Mouse (Mus musculus) kidney, adult 8-10 months (tissue): ENCODE data around the gene Pex11b.
A peak's percentile ranks its signal among the peaks of the same experiment; 100 is the strongest.
"Not testable (repeated sequence)": the region's sequence is repeated elsewhere in the genome, so short reads cannot be mapped to it uniquely, and the experiment has no call there.

ENCODE experiments used
- DNase-seq, 2 experiments: peaks; one replicate each; pipeline ENCODE4 v3.0.0; 2022

The Pex11b gene

DNA sequence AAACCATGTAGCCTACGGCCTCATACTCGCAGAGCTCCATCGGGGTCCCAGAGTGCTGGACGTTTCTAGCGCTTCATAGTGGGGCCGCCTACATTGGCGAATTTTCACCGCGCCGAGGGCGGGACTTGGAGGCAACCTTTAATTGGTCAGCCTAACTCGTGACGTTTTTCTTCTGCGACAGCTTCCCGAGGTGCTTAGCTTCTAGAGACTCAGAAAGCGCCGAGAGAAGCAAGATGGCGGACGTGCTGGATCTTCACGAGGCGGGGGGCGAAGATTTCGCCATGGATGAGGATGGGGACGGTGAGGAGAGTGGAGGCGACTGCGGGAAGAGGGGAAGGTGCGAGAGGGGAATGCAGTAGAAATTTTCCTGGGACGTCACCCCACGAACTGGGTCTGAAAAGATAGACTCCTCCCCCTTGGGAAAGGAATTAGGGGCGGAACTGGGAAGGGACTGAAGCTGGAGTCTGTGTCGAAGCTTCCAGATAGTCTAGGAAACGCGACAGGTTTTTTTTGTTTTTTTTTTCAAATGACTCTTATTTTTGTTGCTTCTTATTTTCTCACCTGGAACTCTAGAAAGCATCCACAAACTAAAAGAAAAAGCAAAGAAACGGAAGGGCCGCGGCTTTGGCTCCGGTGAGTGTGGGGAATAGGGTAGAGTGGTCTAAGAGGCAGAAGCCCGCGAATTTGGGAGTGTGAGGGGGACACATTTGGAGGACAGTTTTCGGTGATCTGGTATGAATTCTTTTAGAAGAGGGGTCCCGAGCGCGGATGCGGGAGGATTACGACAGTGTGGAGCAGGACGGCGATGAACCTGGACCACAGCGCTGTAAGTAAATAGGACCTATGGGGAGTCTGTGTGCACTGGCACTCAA, 5.2 kb upstream of the Pex11b start, which contains the start of gene Rbm8a:
Rbm8a (plus strand) TSS at position 205 of the 872 bp plus-strand sequence.
- DNase-seq: peak; percentile 96 to 98

DNA sequence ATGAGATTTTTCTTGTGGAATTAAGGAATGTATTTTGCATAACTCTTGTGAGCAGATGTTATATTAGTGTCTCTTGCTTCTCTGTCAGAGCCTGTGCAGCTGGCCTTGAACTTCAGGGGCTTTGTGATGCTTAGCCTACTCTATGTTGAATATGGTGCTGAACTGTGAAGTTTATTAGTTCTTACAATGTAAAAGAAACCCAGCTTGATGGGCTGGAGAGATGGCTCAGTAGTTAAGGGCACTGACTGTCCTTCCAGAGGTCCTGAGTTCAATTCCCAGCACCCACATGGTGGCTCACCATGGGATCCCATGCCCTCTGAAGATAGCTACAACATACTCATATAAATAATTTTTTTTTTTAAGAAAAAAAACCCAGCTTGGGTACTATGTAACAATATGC, 3.1 kb upstream of the Pex11b start:
- DNase-seq: no peak

DNA sequence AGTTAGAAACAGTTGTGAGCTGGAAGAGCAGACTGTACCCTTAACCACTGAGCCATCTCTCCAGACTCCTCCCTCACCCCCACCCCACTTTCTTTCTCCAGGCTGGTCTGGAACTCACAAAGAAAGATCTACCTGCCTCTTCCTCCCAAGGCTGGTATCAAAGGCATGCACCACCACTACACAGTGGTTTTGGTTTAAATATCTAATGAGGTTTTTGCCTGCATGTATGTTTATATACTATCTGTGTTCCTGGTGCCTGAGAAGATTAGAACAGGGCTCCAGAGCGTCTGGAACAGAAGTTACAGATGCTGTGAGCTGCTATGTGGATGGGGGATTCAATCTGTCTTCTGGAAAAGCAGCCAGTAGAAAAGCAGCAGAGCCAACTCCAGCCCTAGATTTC, 1.2 kb upstream of the Pex11b start:
- no peak for DNase-seq

DNA sequence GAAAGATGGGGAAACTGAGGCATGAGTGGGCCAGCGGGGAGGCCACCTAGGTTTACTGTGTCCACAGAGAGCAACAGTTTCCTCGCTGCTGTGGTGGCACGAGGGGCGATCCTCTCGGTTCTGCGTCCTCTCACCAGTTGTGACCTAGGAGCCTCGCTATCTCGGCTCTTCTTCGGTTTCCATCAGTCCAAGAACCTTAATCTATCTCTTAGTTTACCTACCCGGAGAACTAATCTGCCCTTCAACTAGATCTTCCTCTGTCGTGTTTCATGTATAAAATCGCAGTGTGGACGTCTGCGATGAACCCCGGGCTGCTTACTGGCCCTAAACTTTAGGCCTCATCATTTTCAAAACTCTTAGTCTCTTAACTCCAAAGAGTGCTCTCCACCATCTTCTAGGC, 730 bp downstream of the Pex11b start:
- DNase-seq: no peak

DNA sequence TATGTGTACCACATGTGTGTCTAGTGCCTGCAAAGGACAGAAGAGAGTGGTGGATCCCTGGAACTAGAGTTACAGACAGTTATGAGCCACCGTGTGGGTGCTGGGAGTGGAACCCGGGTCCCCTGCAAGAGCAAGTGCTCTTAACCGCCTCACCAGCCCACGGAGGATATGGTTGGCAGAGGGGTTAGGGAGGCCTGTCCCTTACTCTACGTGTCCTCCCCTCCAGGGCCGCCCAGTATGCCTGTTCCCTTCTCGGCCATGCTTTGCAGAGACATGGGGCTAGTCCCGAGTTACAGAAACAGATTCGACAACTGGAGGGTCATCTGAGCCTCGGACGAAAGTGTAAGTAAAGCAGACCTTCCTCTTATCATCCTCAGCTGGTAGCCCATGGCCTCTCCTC, 1.3 kb downstream of the Pex11b start:
- no peak for DNase-seq

DNA sequence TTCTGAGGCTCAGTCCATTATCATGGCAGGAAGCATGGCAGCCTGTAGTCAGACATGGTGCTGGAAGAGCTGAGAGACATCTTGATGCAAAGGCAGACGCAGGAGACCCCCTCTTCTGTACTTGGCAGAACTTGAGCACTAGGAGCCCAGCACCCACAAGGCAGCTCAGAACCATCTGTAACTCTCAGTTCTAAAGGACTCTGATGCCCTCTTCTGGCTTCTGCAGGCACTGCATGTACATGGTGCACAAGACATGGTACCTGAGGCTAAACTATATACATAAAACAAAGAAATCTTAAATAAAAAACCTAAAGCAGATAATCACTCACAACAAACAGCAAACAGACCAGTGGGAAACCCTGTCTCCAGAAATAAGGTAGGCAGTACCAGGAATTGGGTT, 4.0 kb downstream of the Pex11b start:
- peak; percentile 31 to 81 for DNase-seq

DNA sequence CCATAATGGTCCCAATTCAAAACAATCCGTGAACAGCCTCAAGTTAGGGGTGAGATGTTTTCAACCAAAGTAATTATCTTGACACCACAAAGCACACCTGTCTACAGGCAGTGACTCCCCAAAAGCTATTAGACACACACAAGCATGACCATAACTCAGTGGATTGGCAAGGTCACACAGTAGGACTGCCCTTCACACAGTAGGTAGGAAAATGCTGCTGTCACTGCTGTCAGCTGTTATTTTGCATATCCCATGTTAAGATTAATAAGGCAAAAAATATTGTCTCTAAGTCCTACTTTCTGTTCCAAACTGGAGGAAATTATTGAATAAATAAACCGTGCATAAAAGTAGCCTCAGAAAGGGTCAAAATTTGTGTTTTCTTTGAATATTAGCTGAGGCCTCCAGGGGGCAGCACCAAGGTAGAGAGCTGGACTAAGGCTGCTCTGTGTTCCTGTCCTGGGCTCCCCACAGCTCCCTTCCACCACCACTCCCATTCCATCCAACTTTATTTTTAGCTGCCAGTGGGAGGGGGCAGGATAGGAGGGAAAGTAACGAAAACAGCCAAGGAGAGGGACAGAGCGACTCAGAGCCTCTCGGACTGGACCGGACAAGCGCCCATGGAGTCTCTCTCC, 10.0 kb downstream of the Pex11b start, which contains the start of gene Itga10:
Itga10 (plus strand) TSS at position 567 of the 632 bp plus-strand sequence.
- DNase-seq: peak in 1 of 2 experiments; percentile 48

DNA sequence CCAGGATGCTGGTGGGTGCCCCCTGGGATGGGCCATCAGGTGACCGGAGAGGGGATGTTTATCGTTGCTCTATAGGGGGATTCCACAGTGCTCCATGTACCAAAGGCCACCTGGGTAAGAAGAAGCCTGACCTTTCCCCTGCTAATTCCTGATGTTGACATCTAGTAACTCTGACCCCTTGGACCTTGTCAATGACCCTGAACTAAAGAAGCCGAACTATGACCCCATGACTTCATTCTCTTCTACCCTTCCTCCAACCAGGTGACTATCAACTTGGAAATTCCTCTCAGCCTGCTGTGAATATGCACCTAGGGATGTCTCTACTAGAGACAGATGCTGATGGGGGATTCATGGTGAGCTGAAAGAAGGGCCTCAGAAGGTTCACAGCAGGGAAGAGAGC, 12.2 kb downstream of the Pex11b start:
- no peak for DNase-seq

DNA sequence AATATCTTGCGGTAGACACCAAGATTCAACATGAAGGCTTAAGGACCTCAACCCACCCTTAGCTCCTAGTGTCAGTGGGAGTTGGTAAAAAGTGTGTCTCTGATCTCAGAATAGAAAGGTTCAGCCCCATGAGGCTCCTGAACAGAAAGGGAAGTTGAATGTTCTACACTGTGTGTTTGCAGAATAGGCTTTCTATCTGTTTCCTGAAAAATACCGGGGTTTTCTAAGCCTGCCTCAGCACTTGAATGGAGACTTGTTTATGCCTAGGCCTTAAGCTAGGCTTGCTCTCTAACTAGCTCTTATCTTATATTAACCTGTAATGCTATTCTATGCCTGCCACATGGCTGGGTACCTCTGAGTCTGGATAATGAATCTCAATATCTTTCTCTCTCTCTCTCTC, 25.7 kb downstream of the Pex11b start:
- no peak for DNase-seq

DNA sequence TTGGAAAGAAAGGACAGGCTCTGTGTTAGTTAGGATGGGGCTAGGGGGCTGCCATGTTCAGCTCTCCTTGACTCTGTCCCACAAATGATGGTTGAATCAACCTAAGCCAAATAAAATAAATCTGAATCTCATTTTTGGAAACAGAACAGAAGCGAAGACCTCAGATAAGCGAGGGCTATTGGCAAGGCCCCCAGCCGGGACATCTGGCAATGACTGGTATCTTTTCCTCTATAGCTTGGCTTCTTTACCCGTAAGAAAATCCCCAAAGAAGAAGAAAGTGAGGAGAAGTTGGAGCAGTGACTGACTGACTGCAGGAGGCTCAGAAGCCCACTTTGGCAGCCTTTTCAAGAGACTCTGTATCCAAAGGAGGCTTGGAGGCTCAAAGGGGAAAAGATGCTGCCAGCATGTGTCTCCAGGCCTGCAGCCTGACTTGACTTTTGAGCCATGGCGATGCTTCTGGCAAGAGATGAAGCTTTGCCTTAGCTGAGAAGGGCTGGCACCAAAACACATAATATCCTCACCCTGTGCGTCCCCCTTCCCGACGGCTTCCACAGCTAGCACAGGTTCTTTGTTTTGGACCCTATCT, 27.6 kb downstream of the Pex11b start:
- DNase-seq: no peak

DNA sequence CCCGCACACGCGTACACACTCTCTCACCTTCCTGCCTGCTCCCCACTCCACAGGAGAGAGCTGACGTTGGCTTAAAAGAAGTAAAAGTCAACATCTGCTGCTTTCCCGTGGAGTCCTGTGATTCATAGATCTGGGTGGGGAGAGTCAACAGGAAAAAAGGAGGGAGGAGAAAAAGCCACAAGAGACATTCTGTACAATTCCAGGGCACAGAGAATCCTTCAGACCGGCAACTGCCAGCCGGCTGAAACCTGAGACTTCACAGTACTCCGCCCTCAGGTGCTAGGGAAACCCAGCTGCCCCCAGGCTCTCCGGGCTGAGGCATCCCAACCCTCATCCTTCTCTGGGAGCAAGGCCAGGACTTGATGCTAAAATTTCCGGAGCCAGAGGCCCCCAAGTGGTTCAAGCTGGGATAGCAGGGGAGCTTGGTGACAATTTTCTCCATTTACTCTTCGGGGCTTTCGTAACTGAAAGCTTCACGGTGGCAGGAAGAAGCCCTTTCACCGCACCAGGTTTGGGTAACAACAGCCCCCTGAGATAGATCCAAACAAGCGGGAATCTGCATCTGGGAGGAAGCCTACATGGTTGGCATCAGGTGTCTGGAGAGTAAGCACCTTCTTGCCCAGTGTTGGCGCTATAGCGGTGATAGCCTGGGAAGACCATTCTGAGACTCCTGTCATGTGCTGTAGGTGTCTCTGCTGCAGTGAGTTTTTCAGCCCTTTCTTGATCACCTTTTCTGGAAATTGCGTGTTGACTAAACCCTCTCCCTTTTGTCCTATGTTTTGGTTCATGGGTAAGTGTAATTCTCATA, 28.5 kb downstream of the Pex11b start:
- peak; percentile 62 to 87 for DNase-seq

DNA sequence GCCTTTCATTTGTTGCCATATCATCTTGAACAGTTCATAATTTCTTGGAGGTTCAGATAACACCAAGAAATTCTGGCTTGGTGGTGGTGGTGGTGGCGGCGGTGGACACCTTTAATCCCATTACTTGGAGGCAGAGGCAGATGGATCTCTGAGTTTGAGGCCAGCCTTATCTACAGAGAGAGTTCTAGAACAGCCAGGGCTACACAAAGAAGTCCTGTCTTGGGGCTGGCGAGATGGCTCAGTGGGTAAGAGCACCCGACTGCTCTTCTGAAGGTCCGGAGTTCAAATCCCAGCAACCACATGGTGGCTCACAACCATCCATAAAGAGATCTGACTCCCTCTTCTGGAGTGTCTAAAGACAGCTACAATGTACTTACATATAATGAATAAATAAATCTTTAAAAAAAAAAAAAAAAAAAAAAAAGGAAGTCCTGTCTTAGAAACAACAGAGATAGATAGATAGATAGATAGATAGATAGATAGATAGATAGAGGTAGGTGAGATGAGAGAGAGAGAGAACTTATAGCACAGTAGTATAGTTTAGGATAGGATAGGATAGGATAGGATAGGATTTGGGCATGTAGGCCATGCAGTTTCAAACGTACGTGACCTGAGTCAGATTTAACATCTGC, 30.7 kb downstream of the Pex11b start:
- DNase-seq: not testable (repeated sequence)

DNA sequence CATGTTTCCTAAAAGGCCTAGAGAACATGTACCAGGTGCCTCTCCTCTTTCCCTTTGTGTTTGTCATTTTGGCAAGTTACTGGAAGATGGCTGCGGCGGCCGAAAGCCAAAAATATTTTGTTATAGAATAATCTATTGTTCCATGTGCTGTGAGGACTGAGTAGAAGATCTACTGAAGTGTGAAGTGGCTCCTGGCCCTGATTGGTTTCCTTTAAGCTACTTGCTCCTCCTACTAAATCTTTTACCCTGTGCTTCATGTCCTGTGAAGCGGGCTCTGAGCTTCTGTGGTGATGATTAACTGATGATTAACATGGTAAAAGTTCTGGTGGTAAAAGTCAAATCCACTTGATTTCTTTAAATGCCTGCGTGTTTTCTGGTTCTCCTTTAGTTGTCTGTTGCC, 31.7 kb downstream of the Pex11b start:
- peak; percentile 55 to 65 for DNase-seq

DNA sequence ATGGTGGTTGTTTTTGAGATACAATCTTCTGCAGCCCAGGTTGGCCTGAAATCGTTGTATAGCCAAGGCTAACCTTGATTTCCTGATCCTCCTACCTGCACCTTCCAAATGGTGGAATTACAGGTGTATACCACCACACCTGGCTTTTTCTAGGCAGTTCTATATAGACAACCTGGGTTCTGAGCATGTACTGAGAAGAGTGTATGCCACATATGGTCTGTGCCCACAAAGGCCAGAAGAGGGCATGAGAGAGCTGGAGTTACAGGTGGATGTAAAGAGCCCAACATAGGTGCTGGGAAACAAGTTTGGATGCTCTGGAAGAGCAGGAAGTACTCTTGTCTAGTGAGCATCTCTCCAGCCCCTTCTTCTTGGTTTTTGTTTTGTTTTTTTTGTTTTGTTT, 32.1 kb downstream of the Pex11b start:
- DNase-seq: peak in 1 of 2 experiments; percentile 47

DNA sequence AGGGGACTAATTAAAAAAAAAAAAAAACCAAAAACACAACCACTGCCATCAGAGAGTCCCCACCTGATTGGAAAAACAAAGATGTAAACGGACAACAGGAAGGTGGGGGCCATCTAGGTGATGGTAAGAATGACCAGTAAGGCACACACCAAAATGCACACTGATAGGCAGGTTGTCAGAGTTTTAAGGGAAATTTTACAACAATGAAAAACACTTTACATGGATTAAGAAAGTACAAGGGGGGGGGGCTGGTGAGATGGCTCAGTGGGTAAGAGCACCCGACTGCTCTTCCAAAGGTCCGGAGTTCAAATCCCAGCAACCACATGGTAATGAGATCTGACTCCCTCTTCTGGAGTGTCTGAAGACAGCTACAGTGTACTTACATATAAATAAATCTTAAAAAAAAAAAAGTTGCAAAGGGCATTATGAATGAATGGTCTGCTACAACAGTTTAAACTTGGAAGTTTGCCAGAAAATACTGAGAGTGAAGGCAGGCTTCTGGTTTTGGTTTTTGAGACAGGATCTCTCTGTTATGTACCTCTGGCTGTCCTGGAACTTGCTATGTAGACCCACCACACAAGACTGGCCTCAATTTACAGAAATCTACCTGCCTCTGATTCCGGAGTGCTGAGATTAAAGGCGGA, 33.4 kb downstream of the Pex11b start:
- no peak for DNase-seq

DNA sequence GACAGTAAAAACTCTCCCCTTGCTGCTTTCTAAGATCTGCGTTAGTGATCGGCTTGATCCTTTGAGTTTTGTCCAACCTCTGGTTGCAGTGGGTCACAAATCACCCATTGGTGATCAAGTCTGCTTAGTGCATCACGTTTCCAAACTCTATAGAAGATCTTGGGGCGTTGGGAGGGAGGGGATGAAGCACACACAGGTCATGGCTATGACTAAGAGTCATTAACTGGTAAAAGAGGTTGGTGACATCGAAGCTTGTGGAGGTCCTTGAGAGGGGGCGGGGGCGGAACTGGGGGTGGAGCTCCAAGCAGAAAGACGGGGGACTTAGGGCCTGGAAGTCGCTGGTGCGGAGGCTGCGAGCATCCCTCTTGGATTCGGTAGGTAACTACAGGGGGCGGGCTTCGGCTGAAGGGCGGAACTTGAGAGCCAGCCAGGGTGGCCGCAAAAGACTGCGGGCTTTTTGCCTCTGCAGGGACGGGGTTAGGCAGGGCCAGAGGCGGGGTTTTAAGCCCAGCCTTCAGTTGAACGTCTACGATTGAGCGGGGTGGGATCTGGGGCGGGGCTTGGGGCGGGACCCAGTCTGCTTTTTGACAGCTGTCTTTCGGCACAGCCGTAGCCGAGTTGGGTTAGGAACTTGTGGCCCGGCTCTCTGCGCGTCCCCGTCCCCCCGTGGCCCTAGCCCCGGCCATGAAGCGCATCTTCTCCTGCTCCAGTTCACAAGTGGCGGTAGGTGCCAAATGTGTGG, 34.7 kb downstream of the Pex11b start, which contains the start of gene Ankrd35:
Ankrd35 (plus strand) TSS at position 405 of the 742 bp plus-strand sequence.
- DNase-seq: peak; percentile 84 to 86

DNA sequence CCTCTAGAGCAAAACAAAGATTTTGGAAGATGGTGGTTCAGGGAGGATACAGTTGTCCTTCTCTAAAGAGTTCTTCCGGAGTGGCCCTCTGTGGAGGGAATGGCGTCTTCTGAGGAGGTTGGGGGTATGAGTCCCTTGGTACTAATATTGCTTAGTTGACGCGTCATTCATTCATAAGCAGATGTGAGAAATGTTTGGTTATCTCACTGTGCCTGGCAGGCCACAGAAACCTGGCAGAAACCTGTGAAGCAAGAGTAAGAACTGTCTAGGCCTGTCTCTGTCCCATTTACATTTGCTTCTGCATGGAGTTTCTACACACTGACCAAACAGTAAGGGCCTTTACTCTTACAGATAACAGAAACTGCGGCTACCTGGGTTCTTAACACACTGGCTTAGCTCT, 36.3 kb downstream of the Pex11b start:
- DNase-seq: no peak

DNA sequence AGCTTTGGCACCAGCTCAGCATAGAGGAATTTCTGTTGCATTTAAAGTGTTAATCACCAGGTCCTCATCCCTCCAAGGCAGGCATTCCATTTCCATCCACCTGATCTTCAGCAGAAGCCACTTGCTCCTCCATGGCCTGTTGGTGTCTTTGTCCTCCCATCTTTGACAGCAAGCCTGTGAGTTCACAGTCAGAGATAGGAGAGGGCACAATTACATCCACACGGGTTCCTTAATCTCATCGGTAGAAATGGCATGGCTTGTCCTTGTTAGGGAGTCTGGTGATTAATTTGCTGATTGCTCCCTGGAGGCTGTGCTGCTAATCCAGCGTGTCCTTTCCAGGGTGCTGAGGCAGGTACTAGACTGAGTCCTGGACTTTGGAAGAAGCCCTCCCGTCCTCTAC, 38.3 kb downstream of the Pex11b start:
- DNase-seq: no peak

DNA sequence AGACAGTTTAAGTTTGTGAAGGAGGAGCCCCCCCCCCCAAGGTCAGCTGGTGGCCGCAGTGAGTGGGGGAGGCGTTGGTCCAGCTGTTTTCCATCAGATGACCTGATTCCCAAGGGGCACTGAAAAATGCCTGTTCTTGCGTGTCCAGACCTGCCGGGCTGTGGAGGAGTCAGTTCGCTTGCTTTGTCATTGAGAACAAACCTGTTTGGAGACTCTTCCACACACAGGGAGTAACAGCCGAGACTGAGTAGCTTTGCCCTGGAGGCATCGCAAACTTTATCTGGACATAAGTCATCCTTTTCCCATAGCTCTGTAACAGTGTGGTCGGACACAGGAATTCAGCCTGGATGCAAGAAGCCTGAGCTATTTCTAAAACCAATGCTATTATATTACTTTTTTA, 39.3 kb downstream of the Pex11b start:
- no peak for DNase-seq

DNA sequence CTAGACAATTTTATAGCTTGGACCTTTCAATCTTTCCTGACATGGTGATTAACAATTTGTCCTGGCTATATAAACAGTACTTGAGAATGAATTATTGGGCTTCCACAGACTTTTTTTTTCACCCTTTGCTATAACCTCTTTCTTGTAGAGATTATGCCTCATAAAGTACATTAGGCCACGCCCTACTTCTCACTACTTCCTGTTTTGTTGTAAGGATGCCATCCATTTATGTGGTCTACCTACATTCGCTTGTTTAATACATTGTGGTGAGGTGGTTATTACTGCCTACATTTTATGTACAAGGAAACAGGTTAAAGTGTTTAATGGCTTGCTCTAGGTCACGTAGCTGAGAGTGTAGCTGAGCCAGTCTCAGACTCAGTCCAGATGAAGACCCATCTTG, 40.0 kb downstream of the Pex11b start:
- DNase-seq: no peak

DNA sequence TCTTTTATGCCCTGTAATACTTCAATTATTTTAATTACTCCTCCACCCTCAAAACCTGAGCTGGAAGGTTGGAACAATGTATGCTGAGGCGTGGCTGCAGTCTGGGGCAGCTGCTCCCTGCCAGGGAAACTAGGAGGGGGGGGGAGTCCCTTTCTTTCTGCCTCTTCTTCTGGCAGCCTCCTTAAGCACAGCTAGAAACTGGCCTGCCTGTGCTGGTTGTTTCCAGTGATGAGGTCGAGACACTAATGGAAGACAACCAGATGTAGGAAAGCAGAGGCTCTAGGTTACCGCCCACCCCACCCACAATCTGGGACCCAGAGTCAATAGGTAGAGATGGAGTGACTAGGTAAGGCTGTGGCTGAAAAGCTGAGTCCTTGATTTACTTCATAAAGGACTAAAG, 40.5 kb downstream of the Pex11b start:
- no peak for DNase-seq
